Mouse (Mus musculus) heart, adult 9 months (tissue): ENCODE measurements at regions not wholly inside any gene's neighbourhood (a gene's known extent, or its start where the extent isn't known, plus 50 kb on each side); places are given as distances from the start of the nearest gene placed in this dataset.
A peak's percentile ranks its signal among the peaks of the same experiment; 100 is the strongest.
"Not testable (repeated sequence)": the region's sequence is repeated elsewhere in the genome, so short reads cannot be mapped to it uniquely, and the experiment has no call there.

ENCODE experiments used
- DNase-seq, 2 experiments: peaks; one replicate each; pipeline ENCODE4 v3.0.0; 2022; ENCODE audit warnings: low spot score in 2 of 2

GRCm38 (mm10) chr1:181262496-181262895 is 50.7 kb upstream of the Wdr26 start:
- DNase-seq: no peak

DNA sequence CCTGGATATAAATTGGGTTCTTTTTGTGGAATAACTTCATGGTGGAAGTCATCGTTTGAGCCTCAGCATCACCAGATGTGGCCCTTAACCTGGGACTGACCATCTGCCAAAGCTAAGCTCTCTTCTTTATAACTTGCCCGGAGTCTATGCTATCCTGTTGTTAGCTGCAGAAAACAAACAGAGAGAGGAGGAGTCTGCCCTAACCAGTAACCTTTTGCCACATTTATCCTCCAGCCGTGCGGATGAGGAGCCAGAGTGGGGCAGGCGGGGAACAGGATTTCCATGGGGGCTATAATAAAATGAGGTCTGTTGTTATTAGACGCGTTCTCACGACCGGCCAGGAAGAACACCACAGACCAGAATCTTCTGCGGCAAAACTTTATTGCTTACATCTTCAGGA is 51.4 kb upstream of the Wdr26 start:
- no peak for DNase-seq

GRCm38 (mm10) chr1:181270469-181270868 is 58.7 kb upstream of the Wdr26 start:
- not testable (repeated sequence) for DNase-seq

DNA sequence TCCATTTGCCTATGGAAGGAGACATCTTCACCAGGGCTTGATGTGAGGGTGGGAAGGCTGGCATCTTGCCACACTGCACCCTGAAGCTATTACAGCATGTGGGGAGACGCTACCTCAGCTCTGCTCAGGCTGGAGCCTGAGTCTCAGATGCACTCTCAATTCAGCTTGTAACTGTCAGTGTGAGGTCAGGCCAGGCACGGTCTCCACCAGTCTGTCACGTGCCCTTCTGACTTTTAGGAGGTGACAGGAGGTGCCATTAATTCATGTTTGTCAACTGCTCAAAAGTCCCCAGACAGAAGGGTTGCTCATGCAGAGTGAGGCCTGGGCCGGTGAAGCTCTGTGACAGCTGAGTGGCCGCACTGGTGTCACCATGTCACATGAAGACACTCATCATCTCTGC is 59.4 kb upstream of the Wdr26 start:
- DNase-seq: no peak

DNA sequence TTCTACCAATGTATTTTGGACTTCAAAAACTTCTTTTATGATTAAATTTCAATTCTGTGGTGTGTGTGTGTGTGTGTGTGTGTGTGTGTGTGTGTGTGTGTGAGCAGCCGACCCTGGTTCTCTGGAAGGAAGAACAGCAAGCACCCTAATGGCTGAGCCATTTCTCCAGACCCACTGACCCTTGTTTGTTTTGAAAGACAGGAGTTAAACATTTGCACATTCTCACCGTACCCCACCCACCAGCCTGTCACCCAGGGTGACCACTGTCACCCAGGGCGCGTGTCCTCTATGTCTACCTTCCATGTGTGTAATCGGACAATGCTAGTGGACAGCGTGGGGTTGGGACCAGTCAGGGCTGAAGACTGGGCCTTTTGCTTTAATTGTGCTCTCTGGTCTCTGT is 60.0 kb upstream of the Wdr26 start:
- DNase-seq: no peak

DNA sequence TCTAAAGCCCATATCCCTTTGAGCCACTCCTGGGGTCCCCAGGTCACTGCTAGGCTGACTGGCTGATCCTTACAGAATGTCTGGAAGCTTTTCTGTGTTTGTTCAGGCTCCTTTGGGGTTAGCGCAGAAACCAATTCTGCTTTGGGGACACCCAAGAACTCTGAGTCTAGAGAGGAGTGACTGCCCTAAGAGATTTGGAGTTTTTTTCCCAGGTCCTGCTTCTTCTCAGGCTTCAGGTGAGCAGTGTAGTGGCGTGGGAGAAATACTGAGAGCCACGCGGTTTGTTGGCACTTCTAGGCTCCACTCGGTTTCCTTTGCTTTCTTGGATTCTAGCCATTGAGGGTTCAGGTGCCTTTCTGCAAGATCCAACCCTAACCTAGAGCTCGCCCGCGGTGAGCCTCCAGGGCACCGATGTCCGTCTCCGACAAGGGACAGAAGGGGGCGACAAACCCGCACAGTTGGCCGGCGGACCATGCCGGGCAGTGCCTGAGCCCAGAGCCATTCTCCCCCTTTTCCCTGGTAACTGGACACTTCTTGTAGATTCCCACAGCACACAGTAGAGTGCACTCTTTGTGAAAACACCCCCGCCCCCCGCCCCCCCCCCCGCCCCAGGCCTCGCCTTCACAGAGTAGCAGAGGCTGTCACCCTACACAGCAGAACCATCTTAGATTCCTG is 61.0 kb upstream of the Wdr26 start:
- peak; percentile 52 to 66 for DNase-seq

DNA sequence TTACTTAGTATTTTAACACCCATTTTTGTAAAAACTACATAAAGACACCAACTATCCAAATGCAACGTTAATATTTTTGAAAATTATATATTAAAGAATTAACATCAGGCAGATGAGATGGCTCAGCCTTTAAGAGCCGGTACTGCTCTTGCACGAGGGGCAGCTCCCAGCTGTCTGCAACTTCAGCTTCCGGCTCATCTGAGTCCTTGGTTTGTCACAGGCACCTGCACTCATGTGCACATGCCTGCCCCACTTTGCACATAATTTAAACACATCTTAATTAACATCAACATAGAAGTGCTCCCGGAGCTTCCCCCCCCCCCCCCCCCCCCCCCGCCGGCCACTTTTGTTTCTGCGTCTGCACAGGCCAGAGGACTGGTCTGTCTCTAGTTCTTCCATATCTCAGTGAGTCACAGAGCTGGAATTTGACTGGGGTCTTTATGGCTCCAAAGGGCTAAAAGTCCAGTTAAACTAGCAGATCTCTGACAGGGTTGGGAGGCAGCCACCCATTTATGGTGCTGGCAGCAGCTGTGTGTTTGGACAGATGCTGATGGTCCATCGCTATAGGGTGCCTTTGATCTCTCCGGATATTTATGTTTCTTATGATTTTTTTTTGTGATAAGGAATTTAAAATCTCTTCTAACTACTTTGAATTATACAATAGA is 61.9 kb upstream of the Wdr26 start:
- no peak for DNase-seq

DNA sequence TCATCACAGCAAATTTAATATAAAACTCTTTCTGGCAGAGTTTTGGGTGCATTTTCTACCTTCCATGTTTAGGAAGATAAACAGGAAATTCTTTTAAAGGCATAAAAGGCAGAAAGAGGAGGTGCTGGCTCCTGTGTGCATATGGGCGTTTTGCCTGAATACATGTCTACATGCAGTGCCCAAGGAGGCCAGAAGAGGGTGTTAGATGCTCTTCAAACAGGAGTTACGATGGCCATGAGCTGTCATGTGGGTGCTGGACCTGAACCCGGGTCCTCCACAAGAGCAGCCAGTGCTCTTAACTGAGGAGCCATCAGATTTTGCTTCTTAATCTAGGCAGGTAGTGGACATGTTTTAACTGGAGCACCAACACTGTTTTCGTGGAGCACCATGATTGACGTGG is 69.0 kb upstream of the Wdr26 start:
- no peak for DNase-seq

DNA sequence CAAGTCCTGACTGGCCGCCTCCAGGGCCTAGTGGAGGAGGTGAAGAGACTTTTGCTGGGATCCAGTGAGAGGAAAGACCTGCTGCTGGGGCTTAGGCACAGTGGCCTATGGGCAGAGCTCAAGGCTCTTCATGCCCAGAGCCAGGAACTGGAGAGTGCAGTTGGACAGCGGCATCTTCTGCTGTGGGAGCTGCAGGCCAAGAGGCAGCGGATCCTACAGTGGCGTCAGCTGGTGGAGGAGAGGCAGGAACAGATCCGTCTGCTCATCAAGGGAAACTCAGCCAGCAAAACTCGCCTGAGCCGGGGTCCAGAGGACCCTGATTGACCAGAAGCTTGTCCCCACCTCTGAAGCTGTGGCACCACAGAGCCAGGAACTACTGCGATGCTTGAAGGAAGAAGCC is 69.4 kb upstream of the Cnih3 start:
- not testable (repeated sequence) for DNase-seq

DNA sequence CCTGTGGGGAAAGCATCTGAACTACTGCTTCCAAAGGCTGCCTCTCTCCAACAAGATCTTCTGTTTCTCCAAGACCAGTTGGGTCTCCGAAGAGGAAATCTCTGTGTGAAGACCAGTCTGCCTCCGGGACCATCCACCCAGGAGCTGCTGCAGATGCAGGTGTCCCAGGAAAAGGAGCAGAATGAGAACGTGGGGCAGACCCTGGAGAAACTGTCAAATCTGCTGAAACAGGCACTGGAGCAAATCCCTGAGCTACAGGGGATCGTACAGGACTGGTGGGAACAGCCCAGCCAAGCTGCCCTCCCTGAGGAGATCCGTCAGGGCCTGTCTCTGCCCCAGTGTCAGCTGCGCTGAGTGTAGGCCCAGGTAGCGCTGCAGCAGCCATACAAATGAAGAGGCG is 68.9 kb upstream of the Cnih3 start:
- not testable (repeated sequence) for DNase-seq

GRCm38 (mm10) chr1:181284301-181285197 is 67.9 kb upstream of the Cnih3 start:
- DNase-seq: no peak

DNA sequence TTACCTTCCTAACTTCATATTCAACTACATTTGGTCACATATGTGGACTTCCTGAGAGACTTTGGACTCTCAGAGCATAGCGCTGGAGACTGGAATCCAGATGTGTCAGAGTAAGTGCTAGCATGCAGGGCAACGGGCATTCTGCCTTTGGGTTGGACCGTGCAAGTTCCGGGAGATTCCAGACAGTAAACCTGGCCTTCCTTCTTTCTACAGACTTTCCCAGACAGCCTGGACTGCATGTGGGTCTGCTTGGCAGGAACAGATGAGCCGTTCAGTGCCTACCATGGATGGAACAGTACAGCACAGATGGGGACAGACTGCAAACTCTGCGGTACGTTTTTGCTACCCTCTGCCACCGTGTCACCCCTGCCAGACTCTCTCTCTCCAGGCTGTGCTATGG is 66.8 kb upstream of the Cnih3 start:
- DNase-seq: no peak

DNA sequence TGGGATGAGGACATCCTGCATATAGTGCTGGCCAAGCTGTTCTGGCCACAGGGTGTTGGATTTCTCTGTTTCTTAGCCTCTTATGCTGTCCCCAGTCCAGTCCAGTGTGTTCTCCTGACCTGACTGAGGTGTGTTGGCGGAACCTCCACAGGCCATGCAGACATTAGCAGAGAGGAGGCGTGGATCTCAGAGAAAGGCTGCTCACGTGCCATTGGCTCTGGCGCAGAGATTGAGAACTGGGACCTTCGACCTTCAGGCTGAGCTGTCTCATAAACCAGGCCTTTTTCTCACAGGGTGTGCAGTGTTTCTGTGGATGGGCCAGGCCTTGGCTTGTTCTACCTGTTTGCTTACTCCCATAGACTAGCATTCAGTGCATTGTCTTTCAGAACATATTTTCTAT is 66.3 kb upstream of the Cnih3 start:
- no peak for DNase-seq

DNA sequence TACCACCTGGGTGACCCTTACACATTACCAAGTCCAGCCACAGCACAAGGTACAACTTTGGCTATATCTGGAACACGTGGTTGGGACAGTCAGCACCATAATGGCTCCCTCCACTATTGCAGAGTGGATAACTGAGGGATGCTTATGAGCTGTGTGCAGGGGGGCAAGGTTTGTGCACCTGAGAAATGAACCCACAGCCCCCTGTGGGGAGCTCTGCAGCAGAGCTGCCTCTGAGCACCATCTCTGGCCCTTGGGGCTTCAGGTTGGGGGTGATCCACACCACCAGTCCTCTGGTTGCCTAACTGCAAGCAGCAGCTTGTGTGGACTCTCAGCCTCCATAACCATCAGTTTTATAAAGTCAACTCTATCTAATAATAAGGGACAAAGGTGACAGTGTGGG is 65.3 kb upstream of the Cnih3 start:
- DNase-seq: no peak

- no peak for DNase-seq
Measured at GRCm38 (mm10) chr1:181289385-181290035, 62.9 kb upstream of the Cnih3 start.

DNA sequence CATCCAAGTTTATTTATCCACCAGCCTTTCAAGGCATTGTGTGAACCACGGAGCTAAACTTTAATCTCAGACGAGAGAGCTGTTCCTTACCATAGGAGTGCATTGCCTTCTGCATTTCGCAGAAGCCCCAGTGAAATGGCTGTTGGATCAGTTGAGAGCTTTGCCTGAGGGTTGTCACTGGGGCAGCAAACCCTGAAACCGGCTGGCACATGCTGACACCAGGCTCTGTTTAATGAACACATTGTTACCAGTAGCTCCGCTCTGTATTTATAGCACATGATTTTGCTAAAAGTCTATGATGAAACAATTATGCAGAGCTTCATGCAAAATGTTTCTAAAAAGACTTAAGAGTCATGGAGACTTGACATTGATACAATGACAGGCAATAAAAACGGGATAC is 61.2 kb upstream of the Cnih3 start:
- no peak for DNase-seq

GRCm38 (mm10) chr1:181291966-181292365 is 60.5 kb upstream of the Cnih3 start:
- no peak for DNase-seq

GRCm38 (mm10) chr1:181293079-181293865 is 59.2 kb upstream of the Cnih3 start:
- DNase-seq: no peak

DNA sequence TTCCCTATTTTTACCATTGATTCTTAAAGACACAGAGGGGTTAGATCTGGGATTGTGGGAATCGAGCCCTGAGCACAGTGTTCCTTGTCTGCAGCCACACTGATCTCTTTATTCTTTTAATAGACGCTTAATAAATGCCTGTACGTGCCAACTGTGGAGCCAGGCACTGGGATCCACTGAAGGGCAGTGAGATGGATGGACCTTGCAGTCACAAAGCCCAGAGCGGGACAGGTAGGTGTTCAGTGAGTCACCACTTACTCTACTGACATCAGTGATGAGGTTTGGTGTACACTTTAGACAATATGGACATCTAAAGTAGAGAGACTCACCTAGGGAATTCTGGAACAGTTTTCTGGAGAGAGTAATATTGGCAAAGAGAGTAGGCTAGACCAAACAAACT is 56.8 kb upstream of the Cnih3 start:
- DNase-seq: no peak

GRCm38 (mm10) chr1:181298063-181298462 is 54.4 kb upstream of the Cnih3 start:
- DNase-seq: no peak

DNA sequence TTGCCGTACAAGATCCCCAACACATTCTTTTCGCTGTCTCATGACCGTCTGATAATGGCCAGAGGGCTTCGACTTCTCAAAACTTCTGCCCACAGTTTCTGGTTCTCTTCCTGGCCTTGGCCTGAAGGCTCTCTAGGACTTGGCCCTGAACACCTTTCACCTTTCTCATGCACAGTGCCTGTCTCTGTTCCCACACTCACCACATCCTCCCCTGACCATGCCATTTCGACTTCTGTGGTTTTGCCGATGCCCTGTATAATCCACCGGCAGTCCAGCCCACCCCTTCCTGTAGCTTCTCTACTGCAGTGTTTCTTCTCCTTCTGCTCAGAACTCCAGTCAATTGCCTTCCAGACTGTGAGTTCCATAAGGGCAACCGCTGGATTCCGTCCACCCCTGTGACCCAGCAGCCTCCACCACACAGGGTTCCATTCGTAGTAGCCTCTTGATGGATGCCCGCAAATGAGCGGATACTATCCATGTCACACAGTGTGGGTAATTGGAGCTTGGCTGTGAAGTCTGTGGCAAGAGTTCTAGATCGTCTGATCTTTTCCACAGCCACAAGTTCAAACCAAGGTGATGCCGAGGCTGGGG is 53.3 kb upstream of the Cnih3 start:
- no peak for DNase-seq
